Mouse (Mus musculus) layer of hippocampus, adult 8-10 months (tissue): ENCODE measurements around the gene Adprhl2. TPM values are rescaled to one million over a fixed set of nuclear protein-coding genes. Genes with fewer than 3 reads are reported as not detected.

Source experiments
- DNase-seq, 2 experiments: peaks; one replicate each; pipeline ENCODE4 v3.0.0; 2022; ENCODE audit warnings: low spot score in 2 of 2
- total RNA-seq, 4 experiments: library from RNA; stranded (reverse); gene quantifications; 2 replicates each; pipeline ENCODE4 v1.2.4; 2022

Gene Adprhl2
- total RNA-seq, 4 experiments from 2014 or later = 29.3 to 31.6 (median 29.7) TPM

- no peak for DNase-seq
Observed at GRCm38 (mm10) chr4:126306827-126307226, 14.7 kb downstream of the Adprhl2 start.

DNA sequence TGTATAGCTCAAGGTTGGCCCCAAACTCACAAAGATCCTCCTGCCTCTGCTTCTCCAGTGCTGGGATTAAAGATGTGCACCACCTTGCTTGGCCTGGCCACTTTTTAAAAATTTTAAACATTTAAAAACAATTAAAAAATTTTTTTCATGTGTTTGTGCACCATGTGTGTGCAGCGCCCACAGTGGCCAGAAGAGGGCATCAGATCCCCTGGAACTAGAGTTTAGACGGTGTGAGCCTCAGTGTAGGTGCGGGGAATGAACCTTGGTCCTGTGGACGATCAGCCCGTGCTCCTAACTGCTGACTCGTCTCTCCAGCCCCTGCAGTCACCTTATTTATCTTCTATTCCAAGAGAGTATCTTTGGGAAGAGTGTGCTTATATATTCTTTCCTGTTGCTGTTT lies 15.4 kb downstream of the Adprhl2 start:
- DNase-seq = no peak

DNA sequence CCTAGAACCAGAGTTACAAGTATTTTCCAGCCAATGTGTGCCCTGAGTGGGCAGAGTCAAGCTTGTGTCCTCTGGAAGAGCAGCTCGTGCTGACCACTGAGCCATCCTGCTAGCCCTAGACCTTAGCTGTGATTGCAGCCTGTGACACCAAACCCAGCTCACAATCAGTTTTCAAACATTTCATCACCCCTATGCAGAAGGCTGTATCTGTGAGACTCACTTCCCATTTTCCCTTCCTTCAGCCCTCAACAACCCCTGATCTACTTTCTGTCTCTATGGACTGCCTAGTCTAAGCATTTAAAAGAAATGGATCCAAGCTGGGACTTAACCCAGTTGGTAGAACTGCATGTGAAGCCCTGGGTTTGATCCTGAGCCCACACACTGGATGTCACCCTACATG lies 16.1 kb downstream of the Adprhl2 start:
- no peak for DNase-seq

- DNase-seq = no peak
Observed at GRCm38 (mm10) chr4:126303877-126304276, 17.6 kb downstream of the Adprhl2 start.

DNA sequence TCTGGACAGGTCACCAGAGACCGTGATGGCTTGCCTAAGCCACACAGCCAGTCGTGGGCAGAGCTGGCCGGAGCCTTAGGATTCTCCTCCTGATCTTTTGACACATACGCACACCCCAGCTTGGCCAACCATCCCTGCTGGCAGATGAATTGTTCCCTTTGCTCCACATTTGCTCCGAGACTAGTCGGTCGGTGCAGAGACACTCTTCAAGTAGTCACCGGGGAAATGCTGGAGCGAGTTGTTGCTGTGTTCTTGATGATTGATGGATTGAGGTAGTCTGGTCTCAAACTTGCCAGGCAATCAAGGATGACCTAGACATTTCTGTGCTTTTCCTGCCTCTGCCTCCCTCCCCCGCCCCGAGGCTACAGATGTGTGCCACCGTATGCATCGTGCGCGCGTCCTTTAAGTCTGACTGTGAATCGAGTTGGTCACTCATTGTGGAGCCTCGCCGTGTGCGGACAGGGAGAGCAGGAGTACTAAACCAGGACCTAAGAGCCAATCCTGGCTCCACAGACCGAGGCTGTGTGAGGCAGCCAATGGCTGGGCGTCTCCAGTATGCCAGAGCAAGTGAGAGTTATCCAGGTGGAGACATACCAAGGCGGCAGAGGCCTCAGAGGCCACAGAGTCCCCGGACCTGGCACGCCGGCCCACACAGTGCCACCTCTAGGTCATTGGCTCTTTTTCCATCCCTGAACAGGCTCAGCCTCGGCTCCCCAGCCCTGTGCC lies 19.8 kb downstream of the Adprhl2 start:
- no peak for DNase-seq

- no peak for DNase-seq
Observed at GRCm38 (mm10) chr4:126300916-126301583, 20.5 kb downstream of the Adprhl2 start.

- no peak for DNase-seq
Observed at GRCm38 (mm10) chr4:126296617-126297101, 24.8 kb downstream of the Adprhl2 start.

DNA sequence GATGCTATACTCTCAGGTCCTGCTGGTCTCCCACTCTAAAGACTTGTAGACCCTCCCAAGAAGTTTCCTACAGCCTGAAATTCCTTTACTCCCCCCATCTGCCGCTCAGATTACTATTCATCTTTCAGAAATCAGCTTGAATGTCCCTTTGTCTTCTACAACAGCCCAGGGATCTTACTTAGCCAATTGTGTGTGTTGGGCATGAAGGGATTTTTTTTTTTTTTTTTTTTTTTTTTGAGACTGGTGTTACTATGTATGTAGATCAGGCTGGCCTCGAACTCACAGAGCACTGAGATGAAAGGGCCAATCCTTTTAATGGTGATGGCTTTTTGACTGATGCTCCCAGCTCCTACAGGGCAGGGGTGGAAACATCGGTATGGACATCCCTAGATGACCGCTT lies 25.6 kb downstream of the Adprhl2 start:
- no peak for DNase-seq

DNA sequence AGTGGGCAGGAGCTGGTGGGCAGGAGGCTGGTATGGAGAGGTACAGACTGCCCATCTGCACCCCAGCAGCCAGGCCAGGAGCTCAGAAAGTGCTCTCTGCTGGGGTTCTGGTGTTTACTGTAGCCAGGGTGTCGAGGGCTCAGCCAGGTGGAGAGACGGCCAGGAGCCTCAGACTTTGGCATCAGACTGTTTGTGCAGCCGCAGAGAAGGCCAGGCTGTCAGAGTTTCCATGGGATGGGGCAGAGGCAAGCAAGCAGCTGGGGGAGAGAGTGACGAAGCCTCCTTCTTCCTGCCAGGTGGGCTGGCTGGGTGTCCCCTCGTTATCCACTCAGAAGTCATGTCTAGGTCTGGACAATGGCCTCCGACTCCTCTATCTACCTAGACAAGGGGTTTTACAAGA lies 26.4 kb downstream of the Adprhl2 start:
- no peak for DNase-seq

DNA sequence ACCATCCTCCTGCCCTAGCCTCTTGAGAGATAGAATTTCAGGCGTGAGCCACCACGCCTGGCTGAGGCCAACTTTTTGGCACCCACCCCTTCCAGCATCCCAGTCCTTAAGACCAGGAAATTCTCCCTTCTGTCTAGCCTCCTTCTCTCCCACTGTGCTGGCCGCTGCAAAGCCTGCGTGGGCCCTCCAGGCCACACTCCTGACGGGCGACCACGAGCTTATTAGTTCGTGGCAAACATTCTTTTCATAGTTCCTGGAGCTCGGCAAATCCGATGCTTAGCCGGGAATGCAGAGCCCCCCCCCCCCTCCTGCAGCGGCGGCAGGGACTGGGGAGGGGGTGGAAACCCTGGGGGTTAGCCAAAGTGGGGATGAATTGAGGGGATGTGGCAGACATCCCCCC lies 30.3 kb downstream of the Adprhl2 start:
- no peak for DNase-seq

DNA sequence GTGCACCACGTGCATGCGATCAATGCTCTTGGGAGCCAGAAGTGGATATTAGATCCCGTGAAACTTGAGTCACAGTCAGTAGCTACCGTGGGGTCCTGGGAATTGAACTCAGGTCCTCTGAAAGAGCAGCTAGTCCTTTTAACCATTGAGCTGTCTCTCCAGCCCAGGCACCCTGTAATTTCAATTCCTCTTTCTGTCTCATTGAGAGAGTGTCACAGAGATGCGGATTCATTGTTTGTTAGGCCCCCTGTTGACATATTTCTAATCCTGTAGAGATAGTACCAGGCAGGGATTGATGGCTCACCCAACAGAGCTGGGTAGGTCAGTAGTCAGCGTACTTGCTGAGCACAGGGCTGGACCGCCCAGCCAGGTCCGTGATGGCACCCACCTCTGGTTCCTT lies 31.2 kb downstream of the Adprhl2 start:
- DNase-seq = no peak

- no peak for DNase-seq
Observed at GRCm38 (mm10) chr4:126288085-126288666, 33.3 kb downstream of the Adprhl2 start.

DNA sequence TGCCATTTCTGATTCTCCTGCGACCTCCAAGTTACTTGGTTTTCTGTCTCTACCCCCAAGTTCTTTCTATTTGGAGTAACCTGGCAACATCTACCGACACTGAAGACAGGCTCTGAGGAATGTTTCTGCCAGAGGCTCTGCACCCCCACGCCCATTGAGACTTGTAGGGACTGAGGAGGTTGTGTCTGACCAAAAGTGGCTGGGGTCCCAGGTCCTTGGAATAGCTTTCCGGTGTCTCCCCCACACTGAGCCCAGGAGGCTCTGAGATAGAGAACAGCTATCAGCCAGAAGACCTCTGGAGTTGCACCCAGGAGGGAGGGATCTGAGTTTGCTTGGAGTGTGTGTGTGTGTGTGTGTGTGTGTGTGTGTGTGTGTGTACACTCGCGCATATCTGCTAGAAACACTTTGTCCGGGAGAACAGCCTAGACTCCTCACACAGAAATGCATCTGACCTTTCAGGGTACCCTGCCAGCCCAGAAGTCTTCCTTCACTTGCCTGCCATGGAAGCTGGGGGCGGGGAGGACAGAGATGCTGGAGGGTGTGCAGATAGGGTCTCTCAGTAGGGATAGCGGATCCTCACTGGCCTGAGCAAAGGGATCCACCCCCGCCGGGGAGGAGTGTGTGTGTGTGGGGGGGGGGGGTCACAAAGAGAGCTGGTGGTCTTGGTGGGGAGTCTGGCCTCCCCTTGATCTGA lies 34.1 kb downstream of the Adprhl2 start:
- no peak for DNase-seq

DNA sequence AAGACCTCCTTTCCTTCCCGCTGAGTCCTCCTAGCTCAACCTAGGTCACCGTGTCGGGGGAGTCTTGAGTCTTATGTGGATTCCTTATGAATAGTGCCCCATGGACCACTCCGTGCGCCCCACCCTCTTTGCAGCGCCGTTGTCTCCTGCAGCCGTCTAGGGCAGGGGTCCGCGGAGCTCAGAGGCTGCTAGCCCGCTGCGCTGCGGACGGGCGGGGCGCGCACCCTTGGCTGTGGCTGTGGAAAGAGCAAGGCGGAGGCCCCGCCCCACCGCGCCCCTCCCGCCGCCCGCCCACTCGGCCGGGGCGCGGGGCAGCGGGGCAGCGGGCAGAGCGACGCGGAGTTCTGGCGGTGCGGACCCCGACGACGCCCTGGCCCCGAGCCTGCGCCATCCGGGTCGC lies 35.0 kb downstream of the Adprhl2 start, which contains the start of gene Col8a2:
TSS of gene Col8a2 (plus strand) at position 302 of the 400 bp plus-strand sequence.
- no peak for DNase-seq

- no peak for DNase-seq
Observed at GRCm38 (mm10) chr4:126283582-126283981, 37.9 kb downstream of the Adprhl2 start.

- no peak for DNase-seq
Observed at GRCm38 (mm10) chr4:126281706-126282105, 39.8 kb downstream of the Adprhl2 start.

DNA sequence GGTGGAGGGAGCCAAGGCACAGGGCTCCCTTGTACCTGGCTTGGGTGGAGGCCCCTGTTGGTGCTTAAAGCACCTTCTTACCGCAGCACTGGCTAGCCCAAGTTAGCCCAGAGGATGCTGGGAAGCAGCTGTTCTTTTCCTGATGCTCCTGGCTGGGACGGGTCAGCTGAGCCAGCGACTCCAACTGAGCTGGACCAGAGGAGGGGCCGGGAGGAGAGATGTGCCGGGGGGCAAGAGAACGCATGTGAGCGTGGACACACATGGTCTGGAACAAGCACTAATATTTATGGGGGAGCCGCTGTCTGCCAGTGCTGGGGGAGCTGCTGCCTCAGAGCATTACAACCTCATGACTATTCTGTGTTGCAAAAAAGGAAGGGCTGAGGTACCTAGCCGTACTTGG lies 42.5 kb downstream of the Adprhl2 start:
- DNase-seq = no peak

- no peak for DNase-seq
Observed at GRCm38 (mm10) chr4:126278565-126278915, 43.0 kb downstream of the Adprhl2 start.

GRCm38 (mm10) chr4:126277906-126278564 lies 43.5 kb downstream of the Adprhl2 start:
- DNase-seq = no peak

- no peak for DNase-seq
Observed at GRCm38 (mm10) chr4:126275681-126276131, 45.8 kb downstream of the Adprhl2 start.

DNA sequence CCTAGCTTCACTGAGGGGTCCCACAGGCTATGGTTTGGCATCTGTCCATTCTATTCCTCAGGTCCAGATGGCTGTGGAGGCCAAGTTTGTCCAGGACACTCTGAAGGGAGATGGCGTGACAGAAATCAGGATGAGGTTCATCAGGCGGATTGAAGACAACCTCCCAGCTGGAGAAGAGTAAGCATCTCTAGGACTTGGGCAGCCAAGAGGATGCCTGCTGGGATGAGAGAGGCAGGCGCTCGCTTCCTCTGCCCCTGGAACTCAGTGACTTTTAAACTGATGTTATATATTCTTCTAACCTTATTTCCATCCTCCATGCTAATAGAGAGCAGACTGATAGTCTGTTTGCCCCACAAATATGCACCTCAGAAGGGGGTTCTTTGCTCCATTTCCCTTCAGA lies 46.4 kb downstream of the Adprhl2 start:
- no peak for DNase-seq
